Mouse (Mus musculus) midbrain, postnatal 0 days (tissue): ENCODE measurements around the gene Dtnb. TPM values are rescaled to one million over a fixed set of nuclear protein-coding genes. Genes with fewer than 3 reads are reported as not detected.
A peak's percentile ranks its signal among the peaks of the same experiment; 100 is the strongest.

ENCODE experiments used
- ATAC-seq: fragments of 200-750 bp; cut with Nextera tagmentation; 2 replicates; pipeline ENCODE4 v1.8.0; 2017; ENCODE audit warnings: moderate number of reproducible peaks, mild to moderate bottlenecking, moderate TSS enrichment, moderate library complexity; ENCODE audit not compliant: low FRiP score
- DNase-seq: peaks from one replicate; pipeline ENCODE4 v3.0.0-alpha.2; 2015; ENCODE audit warnings: low spot score
- H3K27ac ChIP-seq: fragments of 300-500 bp; sonication (generic); 2 replicates; pipeline ENCODE4 v1.5.1; 2014; ENCODE audit warnings: low read depth, mild to moderate bottlenecking, low read length, mixed read lengths
- H3K27me3 ChIP-seq: fragments of 300-500 bp; sonication (generic); 2 replicates; pipeline ENCODE4 v1.6.1; 2014; ENCODE audit warnings: low read length, control low read depth, mixed read lengths; ENCODE audit not compliant: insufficient read depth
- H3K36me3 ChIP-seq: fragments of 300-500 bp; sonication (generic); 2 replicates; pipeline ENCODE4 v1.6.1; 2014; ENCODE audit warnings: low read length, control low read depth, mixed read lengths; ENCODE audit not compliant: insufficient read depth
- H3K4me1 ChIP-seq: fragments of 300-500 bp; sonication (generic); 2 replicates; pipeline ENCODE4 v1.6.1; 2014; ENCODE audit warnings: mild to moderate bottlenecking, control low read depth, antibody characterized with exemption, low read length, mixed read lengths; ENCODE audit not compliant: insufficient read depth
- H3K4me2 ChIP-seq: fragments of 300-500 bp; sonication (generic); 2 replicates; pipeline ENCODE4 v1.6.1; 2014; ENCODE audit warnings: low read depth, mild to moderate bottlenecking, low read length, mixed read lengths; ENCODE audit not compliant: poor library complexity, severe bottlenecking
- H3K4me3 ChIP-seq: fragments of 300-500 bp; sonication (generic); 2 replicates; pipeline ENCODE4 v1.5.1; 2014; ENCODE audit warnings: low read depth, mild to moderate bottlenecking, low read length, moderate library complexity
- H3K9ac ChIP-seq: fragments of 300-500 bp; sonication (generic); replicated peaks from 2 replicates; pipeline ENCODE4 v1.6.1; 2014; ENCODE audit warnings: mild to moderate bottlenecking, low read length, moderate library complexity, mixed read lengths; ENCODE audit not compliant: poor library complexity, severe bottlenecking
- H3K9me3 ChIP-seq: fragments of 300-500 bp; sonication (generic); 2 replicates; pipeline ENCODE4 v1.6.1; 2016; ENCODE audit warnings: low read length, control low read depth
- CTCF ChIP-seq: IDR thresholded peaks from 2 replicates; pipeline ENCODE4 v1.5.1; 2016; ENCODE audit warnings: antibody characterized with exemption, mild to moderate bottlenecking
- WGBS: fragments of 180-500 bp; shearing (Covaris S2); extraction: QIAGEN DNeasy Blood & Tissue Kit; methylation state at CpG from one replicate; pipeline ENCODE4 v1.1.7; 2014; 5-methylcytosine and 5-hydroxymethylcytosine counted together
- polyA plus RNA-seq: library from polyadenylated mRNA; unstranded; fragments of >200 nt; fragmentation: Nextera tagmentation; extraction: Ambion mirVana; gene quantifications from 2 replicates; pipeline ENCODE4 v1.2.1, GENCODE M21; 2015
- total RNA-seq: library from RNA; depleted of rRNA; stranded (reverse); fragments of >200 nt; gene quantifications from 2 replicates; pipeline ENCODE4 v1.2.3, GENCODE M21; 2014

Dtnb gene
- total and polyA plus RNA-seq, 2 experiments from 2014 or later, result 52.0 to 57.3 TPM

DNA sequence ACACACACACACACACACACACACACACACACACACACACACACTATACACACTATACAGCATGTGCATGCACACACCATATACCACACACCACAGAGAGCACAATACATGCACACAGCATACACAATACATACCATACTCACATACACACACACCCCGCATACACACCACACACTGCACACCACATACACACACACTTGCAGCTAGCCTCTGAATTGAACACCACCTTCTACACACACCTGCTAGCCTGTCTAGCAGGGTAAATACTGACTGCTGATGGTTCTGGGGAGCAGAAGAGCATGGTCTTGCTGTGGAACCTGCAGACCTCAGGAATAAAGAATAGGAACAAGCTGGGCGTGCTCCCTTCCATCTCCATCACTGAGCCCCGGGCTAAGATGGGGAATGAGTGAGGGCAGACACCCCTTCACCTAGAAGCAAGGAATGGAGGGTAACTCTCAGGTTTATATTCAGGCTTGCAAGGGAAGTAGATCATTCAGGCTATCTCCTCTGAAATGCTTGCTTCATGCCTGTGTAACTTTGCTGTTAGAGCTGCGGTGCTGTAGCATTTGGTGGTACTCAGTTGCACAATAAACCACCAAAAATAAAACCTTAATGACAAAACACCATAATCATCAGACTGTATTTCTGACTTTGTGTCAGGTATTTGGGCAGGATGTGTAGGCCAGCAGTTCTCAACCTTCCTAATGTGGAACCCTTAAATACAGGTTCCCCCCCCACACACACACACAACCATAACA lies 87.6 kb downstream of the Dtnb start:
- H3K4me2 ChIP-seq, result no peak overlapping the region
- H3K4me1 ChIP-seq, result no peaks in the 10 kb centered on the region
- no peaks in the 10 kb centered on the region for H3K27me3 ChIP-seq
- H3K4me3 ChIP-seq, result no peak overlapping the region
- H3K36me3 ChIP-seq, result 0 out of 2 replicates have a peak, but pooled peaks cover 3% of the 10 kb centered on the region
- WGBS, result 88% methylated on average over 4 of the region's 4 CpGs
- DNase-seq, result no peak
- H3K9me3 ChIP-seq, result no peaks in the 10 kb centered on the region
- no peak overlapping the region for H3K9ac ChIP-seq
- ATAC-seq, result no peak
- no peak overlapping the region for H3K27ac ChIP-seq
- no peak for TF ChIP-seq CTCF

DNA sequence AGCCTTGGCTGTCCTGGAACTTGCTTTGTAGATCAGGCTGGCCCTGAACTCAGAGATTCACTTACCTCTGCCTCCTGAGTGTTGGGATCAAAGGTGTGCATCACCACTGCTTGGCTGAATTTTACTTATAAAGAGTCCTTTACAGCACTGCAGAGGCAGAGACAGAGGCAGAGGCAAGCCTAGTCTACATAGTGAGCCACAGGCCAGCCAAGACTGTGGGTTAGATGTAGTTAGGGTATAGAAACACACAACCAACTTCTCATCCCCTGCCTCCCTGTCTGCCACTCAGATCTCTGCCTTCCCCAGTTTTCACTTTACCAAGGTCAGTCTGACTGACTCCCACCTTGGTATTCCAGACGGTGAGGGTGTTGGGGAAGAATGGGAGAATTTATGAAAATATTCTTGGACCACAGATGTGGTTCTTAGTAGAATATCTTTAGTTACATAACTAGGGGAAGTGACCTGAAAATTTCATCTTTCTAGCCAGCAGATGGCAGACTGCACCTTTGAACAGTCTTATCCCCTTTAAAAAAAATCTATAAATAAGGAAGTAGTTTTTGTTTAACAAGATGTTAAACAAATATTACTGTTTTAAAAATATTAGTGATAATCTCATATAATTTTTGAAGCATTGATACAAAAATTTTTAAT lies 88.9 kb downstream of the Dtnb start:
- Histone ChIP-seq H3K4me1 (no peaks in the 10 kb centered on the region), H3K27me3 (no peaks in the 10 kb centered on the region), H3K27ac (no peak overlapping the region), H3K36me3 (0 out of 2 replicates have a peak, but pooled peaks cover 3% of the 10 kb centered on the region), H3K4me2 (no peak overlapping the region), H3K9me3 (no peaks in the 10 kb centered on the region), H3K4me3 (no peak overlapping the region), H3K9ac (no peak overlapping the region)
- TF ChIP-seq CTCF, result peak; percentile 75
- DNase-seq (peak; percentile 60), ATAC-seq (no peak)
- 63% methylated on average over 1 of the region's 1 CpGs for WGBS

- H3K4me2 ChIP-seq, result no peak overlapping the region
- no peak overlapping the region for H3K4me3 ChIP-seq
- H3K36me3 ChIP-seq, result peaks cover 7% of the 10 kb centered on the region; the same call in 1 of the 2 replicates
- H3K27me3 ChIP-seq, result no peaks in the 10 kb centered on the region
- H3K27ac ChIP-seq, result no peak overlapping the region
- TF ChIP-seq CTCF, result no peak
- no peak overlapping the region for H3K9ac ChIP-seq
- ATAC-seq (no peak), DNase-seq (no peak)
- no peaks in the 10 kb centered on the region for H3K9me3 ChIP-seq
- no peaks in the 10 kb centered on the region for H3K4me1 ChIP-seq
Measured at GRCm38 (mm10) chr12:3662660-3663059, 90.5 kb downstream of the Dtnb start.

DNA sequence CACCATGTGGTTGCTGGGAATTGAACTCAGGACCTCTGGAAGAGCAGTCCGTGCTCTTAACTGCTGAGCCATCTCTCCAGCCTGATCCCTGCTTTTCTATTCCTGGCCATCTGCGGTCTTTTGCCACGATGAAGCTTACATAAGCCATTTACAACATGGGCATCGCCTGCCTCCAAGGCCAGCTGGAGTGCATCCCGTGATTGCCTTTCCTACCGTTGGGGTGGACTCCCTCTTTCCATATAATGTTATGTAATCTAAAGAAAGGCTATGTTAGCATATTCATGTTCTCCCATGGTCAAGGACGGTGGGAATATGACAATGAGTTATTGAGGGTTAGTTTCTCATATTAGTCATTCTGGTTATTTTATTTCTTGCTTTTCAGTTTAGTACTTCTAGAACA lies 91.2 kb downstream of the Dtnb start:
- ATAC-seq, result no peak
- peaks cover 4% of the 10 kb centered on the region; the same call in 1 of the 2 replicates for H3K36me3 ChIP-seq
- TF ChIP-seq CTCF, result no peak
- no peaks in the 10 kb centered on the region for H3K27me3 ChIP-seq
- 89% methylated on average over 7 of the region's 7 CpGs for WGBS
- no peak overlapping the region for H3K27ac ChIP-seq
- H3K4me2 ChIP-seq, result no peak overlapping the region
- H3K4me1 ChIP-seq, result no peaks in the 10 kb centered on the region
- DNase-seq, result no peak
- H3K4me3 ChIP-seq, result no peak overlapping the region
- H3K9me3 ChIP-seq, result no peaks in the 10 kb centered on the region
- H3K9ac ChIP-seq, result no peak overlapping the region

- Histone ChIP-seq H3K9ac (no peak overlapping the region), H3K4me1 (no peaks in the 10 kb centered on the region; the same call in 1 of the 2 replicates), H3K4me3 (no peak overlapping the region), H3K9me3 (no peaks in the 10 kb centered on the region), H3K36me3 (peaks cover 4% of the 10 kb centered on the region; the same call in 1 of the 2 replicates), H3K4me2 (no peak overlapping the region), H3K27ac (no peak overlapping the region), H3K27me3 (no peaks in the 10 kb centered on the region)
- no peak for DNase-seq
- ATAC-seq, result no peak
- no peak for TF ChIP-seq CTCF
- WGBS, result 45% methylated on average over 5 of the region's 5 CpGs
Measured at GRCm38 (mm10) chr12:3669971-3670381, 97.8 kb downstream of the Dtnb start.

DNA sequence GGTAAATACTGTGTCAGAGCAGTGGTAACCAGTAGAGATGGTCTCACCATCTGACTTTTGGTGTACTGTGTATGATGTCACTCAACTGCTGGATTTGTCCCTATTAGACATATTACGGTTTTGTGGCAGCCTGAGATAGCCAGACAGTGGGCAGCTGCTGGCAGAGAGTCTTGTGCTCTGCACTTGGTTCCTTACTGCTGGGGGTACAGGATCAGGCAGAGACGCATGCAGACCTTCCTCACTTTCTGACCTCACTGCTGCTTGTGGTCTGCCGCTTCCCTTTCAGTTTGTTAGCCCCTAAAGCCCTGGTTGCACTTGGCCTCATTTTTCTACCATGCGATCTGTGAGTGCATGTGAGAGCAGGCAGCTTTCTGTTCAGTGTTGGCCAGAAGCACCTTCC lies 98.9 kb downstream of the Dtnb start:
- H3K27ac ChIP-seq, result no peak overlapping the region
- TF ChIP-seq CTCF, result no peak
- no peaks in the 10 kb centered on the region for H3K27me3 ChIP-seq
- H3K4me3 ChIP-seq, result no peak overlapping the region
- H3K36me3 ChIP-seq, result peaks cover 4% of the 10 kb centered on the region; the same call in 1 of the 2 replicates
- H3K4me2 ChIP-seq, result no peak overlapping the region
- no peaks in the 10 kb centered on the region; the same call in 1 of the 2 replicates for H3K4me1 ChIP-seq
- no peaks in the 10 kb centered on the region for H3K9me3 ChIP-seq
- 62% methylated on average over 4 of the region's 4 CpGs for WGBS
- DNase-seq (no peak), ATAC-seq (no peak)
- no peak overlapping the region for H3K9ac ChIP-seq
